Mouse (Mus musculus) C2C12 (cell line): Measurements from ENCODE around the gene Sept10.

Experiments
- CEBPB ChIP-seq: IDR thresholded peaks from one replicate; pipeline ENCODE4 v1.6.1; 2011; ENCODE audit warnings: low read depth, mild to moderate bottlenecking, control low read depth, moderate library complexity
- CTCF ChIP-seq: IDR thresholded peaks from one replicate; pipeline ENCODE4 v1.5.1; 2011; ENCODE audit not compliant: control insufficient read depth, insufficient read depth, insufficient read length
- MAX ChIP-seq: IDR thresholded peaks from one replicate; pipeline ENCODE4 v1.6.1; 2011; ENCODE audit warnings: mild to moderate bottlenecking, control low read depth
- MYOD1 ChIP-seq: IDR thresholded peaks from one replicate; pipeline ENCODE4 v1.6.1; 2011; ENCODE audit warnings: low read depth; ENCODE audit not compliant: control insufficient read depth, insufficient read length
- MYOG ChIP-seq: IDR thresholded peaks from one replicate; pipeline ENCODE4 v1.6.1; 2011; ENCODE audit not compliant: control insufficient read depth, insufficient read length; ENCODE audit errors: extremely low read depth
- USF1 ChIP-seq: IDR thresholded peaks from one replicate; pipeline ENCODE4 v1.6.1; 2011; ENCODE audit warnings: low read depth, mild to moderate bottlenecking, control low read depth, moderate library complexity

- TF ChIP-seq CTCF (no peak), USF1 (no peak), MYOG (no peak), MAX (no peak), MYOD1 (peak; percentile 85), CEBPB (no peak)
These were observed 29.0 kb upstream of the Sept10 start for GRCm38 (mm10) chr10:59250679-59251078.
